Mouse (Mus musculus) megakaryocyte, embryonic 14.5 days (primary cell): Measurements from ENCODE around the gene Fam186b. TPM values are rescaled to one million over a fixed set of nuclear protein-coding genes. Genes with fewer than 3 reads are reported as not detected.
A peak's percentile ranks its signal among the peaks of the same experiment; 100 is the strongest.

Experiments used
- H3K27me3 ChIP-seq: replicated peaks from 2 replicates; pipeline ENCODE3; 2012; ENCODE audit warnings: inconsistent platforms
- H3K36me3 ChIP-seq: replicated peaks from 2 replicates; pipeline ENCODE3; 2012; ENCODE audit warnings: low read length, inconsistent platforms, mixed read lengths
- H3K4me1 ChIP-seq: 2 replicates; pipeline ENCODE4 v1.6.1; 2012; ENCODE audit warnings: inconsistent platforms
- H3K4me3 ChIP-seq: replicated peaks from 2 replicates; pipeline ENCODE3; 2012; ENCODE audit warnings: moderate library complexity, mild to moderate bottlenecking, inconsistent platforms
- H3K9me3 ChIP-seq: 2 replicates; pipeline ENCODE4 v1.6.1; 2012; ENCODE audit warnings: inconsistent platforms
- FLI1 ChIP-seq: IDR thresholded peaks from 2 replicates; pipeline ENCODE4 v1.6.1; 2012; ENCODE audit warnings: low read length, inconsistent platforms, mixed read lengths
- GATA1 ChIP-seq: IDR thresholded peaks from 3 replicates; pipeline ENCODE4 v1.6.1; 2012; ENCODE audit warnings: mixed read lengths, low read length, inconsistent platforms, borderline replicate concordance
- polyA plus RNA-seq: library from polyadenylated mRNA; stranded (reverse); fragments of >175 nt; gene quantifications from 2 replicates; pipeline ENCODE4 v1.2.3, GENCODE M21; 2012; ENCODE audit warnings: low replicate concordance; ENCODE audit not compliant: insufficient read depth

The Fam186b gene
- polyA plus RNA-seq, 1 experiment: not detected

GRCm38 (mm10) chr15:99334500-99334899 lies 38.8 kb upstream of the Fam186b start:
- no peak for TF ChIP-seq GATA1
- TF ChIP-seq FLI1: no peak
- H3K4me3 ChIP-seq: peak overlapping the region; percentile 51
- H3K36me3 ChIP-seq: peaks cover 28% of the 10 kb centered on the region
- H3K4me1 ChIP-seq: peaks cover 95% of the 10 kb centered on the region
- no peaks in the 10 kb centered on the region for H3K27me3 ChIP-seq
- H3K9me3 ChIP-seq: no peaks in the 10 kb centered on the region

GRCm38 (mm10) chr15:99333676-99334065 lies 38.0 kb upstream of the Fam186b start:
- Histone ChIP-seq H3K36me3 (peaks cover 36% of the 10 kb centered on the region), H3K9me3 (no peaks in the 10 kb centered on the region), H3K27me3 (no peaks in the 10 kb centered on the region), H3K4me1 (peaks cover 95% of the 10 kb centered on the region), H3K4me3 (peak overlapping the region; percentile 84)
- TF ChIP-seq FLI1 (no peak), GATA1 (no peak)

GRCm38 (mm10) chr15:99332921-99333675 lies 37.4 kb upstream of the Fam186b start:
- no peaks in the 10 kb centered on the region for H3K9me3 ChIP-seq
- TF ChIP-seq GATA1: no peak
- peak; percentile 99 for TF ChIP-seq FLI1
- no peaks in the 10 kb centered on the region for H3K27me3 ChIP-seq
- H3K4me3 ChIP-seq: peak overlapping the region; percentile 84
- peaks cover 100% of the 10 kb centered on the region for H3K4me1 ChIP-seq
- H3K36me3 ChIP-seq: peaks cover 41% of the 10 kb centered on the region

- Histone ChIP-seq H3K4me1 (peaks cover 98% of the 10 kb centered on the region), H3K9me3 (no peaks in the 10 kb centered on the region), H3K36me3 (peaks cover 43% of the 10 kb centered on the region), H3K27me3 (no peaks in the 10 kb centered on the region), H3K4me3 (peak overlapping the region; percentile 84)
- TF ChIP-seq GATA1: no peak
Observed at GRCm38 (mm10) chr15:99332111-99332510, 36.4 kb upstream of the Fam186b start.

GRCm38 (mm10) chr15:99331341-99331740 lies 35.7 kb upstream of the Fam186b start:
- Histone ChIP-seq H3K27me3 (no peaks in the 10 kb centered on the region), H3K4me3 (peak overlapping the region; percentile 43), H3K9me3 (no peaks in the 10 kb centered on the region), H3K4me1 (peaks cover 95% of the 10 kb centered on the region), H3K36me3 (peaks cover 49% of the 10 kb centered on the region)
- TF ChIP-seq GATA1 (no peak), FLI1 (no peak)

- H3K4me1 ChIP-seq: peaks cover 89% of the 10 kb centered on the region
- no peaks in the 10 kb centered on the region for H3K9me3 ChIP-seq
- H3K36me3 ChIP-seq: peaks cover 58% of the 10 kb centered on the region
- peak overlapping the region; percentile 59 for H3K4me3 ChIP-seq
- TF ChIP-seq FLI1: no peak
- no peak for TF ChIP-seq GATA1
- no peaks in the 10 kb centered on the region for H3K27me3 ChIP-seq
Observed at GRCm38 (mm10) chr15:99330324-99330723, 34.6 kb upstream of the Fam186b start.

GRCm38 (mm10) chr15:99328011-99328410 lies 32.3 kb upstream of the Fam186b start:
- peaks cover 77% of the 10 kb centered on the region for H3K36me3 ChIP-seq
- H3K9me3 ChIP-seq: no peaks in the 10 kb centered on the region
- no peaks in the 10 kb centered on the region for H3K27me3 ChIP-seq
- peaks cover 66% of the 10 kb centered on the region for H3K4me1 ChIP-seq
- TF ChIP-seq GATA1 (no peak), FLI1 (no peak)
- no peak overlapping the region for H3K4me3 ChIP-seq

- Histone ChIP-seq H3K9me3 (no peaks in the 10 kb centered on the region), H3K36me3 (peaks cover 87% of the 10 kb centered on the region), H3K4me1 (peaks cover 55% of the 10 kb centered on the region), H3K4me3 (no peak overlapping the region), H3K27me3 (no peaks in the 10 kb centered on the region)
- TF ChIP-seq FLI1 (no peak), GATA1 (no peak)
Observed at GRCm38 (mm10) chr15:99326959-99327358, 31.3 kb upstream of the Fam186b start.

- Histone ChIP-seq H3K36me3 (peaks cover 88% of the 10 kb centered on the region), H3K4me3 (no peak overlapping the region), H3K27me3 (no peaks in the 10 kb centered on the region), H3K4me1 (peaks cover 52% of the 10 kb centered on the region), H3K9me3 (no peaks in the 10 kb centered on the region)
- TF ChIP-seq FLI1: no peak
- TF ChIP-seq GATA1: no peak
Observed at GRCm38 (mm10) chr15:99326407-99326806, 30.7 kb upstream of the Fam186b start.

GRCm38 (mm10) chr15:99325598-99325997 lies 29.9 kb upstream of the Fam186b start:
- H3K9me3 ChIP-seq: no peaks in the 10 kb centered on the region
- no peak for TF ChIP-seq GATA1
- TF ChIP-seq FLI1: no peak
- peaks cover 50% of the 10 kb centered on the region for H3K4me1 ChIP-seq
- peaks cover 91% of the 10 kb centered on the region for H3K36me3 ChIP-seq
- H3K27me3 ChIP-seq: no peaks in the 10 kb centered on the region
- no peak overlapping the region for H3K4me3 ChIP-seq

GRCm38 (mm10) chr15:99324151-99324550 lies 28.5 kb upstream of the Fam186b start:
- no peaks in the 10 kb centered on the region for H3K27me3 ChIP-seq
- no peak overlapping the region for H3K4me3 ChIP-seq
- peaks cover 48% of the 10 kb centered on the region for H3K4me1 ChIP-seq
- H3K9me3 ChIP-seq: no peaks in the 10 kb centered on the region
- TF ChIP-seq FLI1 (no peak), GATA1 (no peak)
- H3K36me3 ChIP-seq: peaks cover 95% of the 10 kb centered on the region
